Mouse (Mus musculus) frontal cortex, postnatal 36 days (tissue): ENCODE results near the gene Krtap11-1.
A peak's percentile ranks its signal among the peaks of the same experiment; 100 is the strongest.

Experiments
- DNase-seq, 2 experiments: peaks; one replicate each; pipeline ENCODE4 v3.0.0; 2022; ENCODE audit warnings: low spot score in 2 of 2

Gene Krtap11-1

DNA sequence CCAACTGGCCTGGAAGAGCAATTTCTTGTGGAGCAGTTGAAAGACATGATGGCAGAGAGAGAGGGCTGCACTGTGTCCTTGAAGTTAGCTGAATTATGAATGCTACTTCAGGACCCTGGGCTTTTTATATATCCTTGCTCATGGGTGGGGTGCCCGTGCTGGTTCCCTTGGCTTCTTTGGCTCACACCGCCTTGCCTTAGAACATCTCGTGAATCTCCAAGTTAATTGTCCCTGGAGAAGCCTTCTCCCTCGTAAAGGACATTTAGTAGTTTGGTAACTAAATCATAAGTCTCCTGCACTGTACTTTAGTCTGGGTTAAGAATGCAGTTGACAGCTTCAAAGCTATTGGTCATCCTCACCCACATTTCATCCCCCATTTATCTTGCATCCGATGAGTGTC is at the start of gene Krtap11-1:
Krtap11-1 (minus strand) TSS at position 101 of the 400 bp plus-strand sequence.
- DNase-seq, result no peak

DNA sequence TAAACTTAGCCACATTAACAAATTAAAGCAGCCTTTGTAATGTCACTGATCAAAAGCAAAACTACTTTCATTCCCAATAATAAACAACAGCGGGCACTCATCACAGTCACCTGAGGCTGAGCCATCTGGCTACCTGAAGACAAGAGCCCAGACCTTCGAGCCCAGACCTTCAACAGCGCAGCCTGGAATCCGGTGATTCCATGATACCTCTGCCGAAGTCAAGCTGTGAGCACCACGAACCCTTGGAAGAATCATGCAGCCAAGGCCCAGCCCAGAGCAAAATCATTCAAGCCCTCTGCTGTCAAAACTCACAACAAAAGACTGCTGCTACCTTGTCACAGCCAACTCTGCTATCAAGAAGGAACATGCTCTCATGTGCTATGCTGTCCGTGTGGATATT is 47.2 kb upstream of the Krtap11-1 start:
- no peak for DNase-seq

DNA sequence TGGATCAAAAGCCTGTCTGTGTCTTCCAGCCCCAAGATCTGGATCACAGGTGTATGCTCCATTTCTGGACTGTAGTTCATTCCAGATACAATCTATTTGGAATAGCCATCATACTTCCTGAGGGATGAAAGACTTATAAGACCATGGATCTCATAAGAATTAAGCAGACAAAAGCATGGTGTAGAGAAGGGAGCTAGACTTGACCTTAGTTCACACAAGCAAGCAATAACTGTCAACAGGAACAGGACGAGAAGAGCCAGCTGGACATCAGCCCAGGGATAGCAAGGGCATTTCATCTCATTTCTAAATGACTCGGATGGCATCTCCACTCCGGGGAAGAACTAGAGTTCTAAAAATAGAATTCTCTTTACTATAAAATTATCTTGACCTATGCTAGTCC is 46.3 kb upstream of the Krtap11-1 start:
- no peak for DNase-seq

- DNase-seq, result no peak
Measured at GRCm38 (mm10) chr16:89613726-89614125, 42.7 kb upstream of the Krtap11-1 start.

GRCm38 (mm10) chr16:89608791-89609185 is 37.8 kb upstream of the Krtap11-1 start:
- no peak for DNase-seq

GRCm38 (mm10) chr16:89608161-89608790 is 37.3 kb upstream of the Krtap11-1 start:
- no peak for DNase-seq

GRCm38 (mm10) chr16:89606951-89607350 is 36.0 kb upstream of the Krtap11-1 start:
- no peak for DNase-seq

DNA sequence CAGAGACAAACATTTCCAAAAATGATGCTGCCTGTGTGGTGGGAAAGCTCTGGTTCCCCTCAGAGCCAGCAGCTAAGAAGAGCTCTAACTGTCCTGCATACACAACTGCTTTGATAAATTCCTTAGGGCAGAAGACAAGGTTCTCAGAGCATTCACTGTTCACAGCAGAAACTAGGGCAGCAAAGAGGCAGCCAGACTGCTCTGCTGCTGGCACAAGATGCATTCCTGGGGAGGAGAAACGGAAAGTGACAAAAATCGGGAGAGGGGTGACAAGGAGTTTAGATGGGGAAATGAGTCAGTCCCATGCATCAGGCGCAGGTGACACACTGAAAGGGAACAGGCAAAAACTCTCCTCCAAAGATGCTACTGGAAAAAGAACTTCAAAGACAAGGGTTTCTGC is 16.2 kb upstream of the Krtap11-1 start:
- no peak for DNase-seq

DNA sequence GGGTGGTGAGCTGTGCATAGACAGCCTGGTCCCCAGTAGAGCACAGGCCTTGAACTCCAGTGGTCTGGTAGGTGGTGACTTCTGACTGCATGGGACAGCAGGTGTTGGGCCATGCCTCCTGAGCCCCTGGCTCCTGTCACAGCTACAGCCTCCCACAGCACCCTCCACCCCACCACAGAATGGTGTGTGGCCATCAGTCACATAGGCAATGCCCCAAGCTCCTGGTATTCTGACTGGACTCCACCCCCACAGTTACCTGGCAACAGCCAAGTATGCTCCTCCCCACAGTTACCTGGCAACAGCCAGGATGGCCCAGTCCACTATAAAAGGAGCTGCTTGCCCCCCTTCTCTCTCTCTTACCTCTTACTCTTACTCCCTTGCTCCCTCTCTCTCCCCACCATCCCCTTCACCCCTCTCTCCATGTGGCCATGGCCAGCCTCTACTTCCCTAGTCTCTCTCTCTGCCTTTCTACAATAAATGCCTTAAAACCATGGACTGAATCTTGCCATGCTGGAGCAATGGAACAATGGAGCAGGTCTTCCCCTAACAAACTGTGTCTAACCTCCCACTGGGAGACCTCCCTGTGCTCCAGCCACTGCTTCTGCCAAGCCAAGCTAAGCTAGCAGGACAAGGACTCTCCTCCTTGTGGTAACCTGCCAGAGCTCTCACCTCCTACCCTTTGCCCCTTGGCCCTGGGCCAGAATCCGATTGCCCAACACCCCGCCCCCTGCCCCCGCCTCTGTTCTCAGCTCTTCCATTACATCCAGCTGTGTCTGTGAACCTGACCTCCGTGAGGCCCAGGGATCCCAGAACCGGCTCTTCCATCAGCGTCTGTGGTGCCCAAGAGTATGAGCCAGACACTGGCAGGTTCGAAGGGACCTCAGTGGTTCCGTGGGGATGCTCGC is 14.9 kb upstream of the Krtap11-1 start:
- DNase-seq, result no peak

- DNase-seq, result no peak
Measured at GRCm38 (mm10) chr16:89581658-89582057, 10.7 kb upstream of the Krtap11-1 start.

DNA sequence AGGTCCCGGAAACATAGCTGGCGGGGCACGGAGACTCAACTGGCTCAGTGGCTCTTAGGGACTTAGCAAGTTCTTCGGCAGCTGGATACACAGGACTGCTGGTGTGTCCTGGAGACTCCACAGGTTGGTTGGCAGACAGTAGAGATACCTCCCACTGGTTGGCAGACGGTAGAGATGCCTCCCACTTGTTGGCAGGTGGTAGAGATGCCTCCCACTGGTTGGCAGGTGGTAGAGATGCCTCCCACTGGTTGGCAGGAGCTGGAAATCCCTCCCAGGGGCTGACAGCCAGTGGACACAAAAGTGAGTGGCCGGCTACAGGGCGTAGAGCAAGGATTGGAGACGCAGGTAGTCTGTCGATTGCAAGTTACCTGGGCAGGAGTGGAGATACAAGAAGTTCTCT is 467 bp downstream of the Krtap11-1 start:
- peak; percentile 68 to 76 for DNase-seq

DNA sequence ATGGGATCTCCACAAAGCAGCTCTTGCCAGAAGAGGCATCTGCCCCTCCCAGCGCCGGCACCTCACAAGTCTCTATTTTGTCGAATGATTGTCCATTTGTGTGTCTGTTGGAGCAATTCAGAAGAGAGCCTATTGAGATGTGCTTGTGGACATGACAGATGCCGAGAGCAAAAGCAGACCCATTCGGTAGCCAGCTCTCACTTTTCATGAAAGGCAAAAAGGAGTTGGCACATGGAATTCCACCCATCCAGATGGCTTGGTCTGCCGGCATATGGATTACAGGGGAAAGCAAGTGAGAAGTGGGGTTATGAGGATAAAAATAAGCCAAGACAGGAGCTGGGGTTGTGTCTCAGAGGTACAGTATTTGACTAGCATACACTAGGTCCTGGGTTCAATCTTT is 1.8 kb downstream of the Krtap11-1 start:
- DNase-seq, result peak; percentile 24 to 37

DNA sequence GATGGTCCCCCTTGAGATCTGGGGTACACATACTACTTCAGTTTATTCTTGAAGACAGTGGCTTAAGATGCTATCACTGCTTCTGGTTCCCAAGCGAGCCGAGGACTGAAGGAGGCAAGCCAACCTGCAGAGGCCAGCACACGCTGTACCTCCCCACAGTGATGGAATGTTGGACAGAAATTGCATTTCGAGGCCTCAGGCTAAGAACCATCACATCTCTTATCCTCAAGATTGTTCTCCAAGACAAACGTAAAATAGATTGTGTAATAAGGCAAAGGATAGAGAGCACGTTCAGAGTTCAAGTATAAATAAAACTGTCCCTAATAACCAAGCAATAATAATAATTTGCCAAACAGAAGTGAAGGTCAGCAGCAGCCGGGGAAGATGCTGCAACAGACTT is 2.8 kb downstream of the Krtap11-1 start:
- no peak for DNase-seq

DNA sequence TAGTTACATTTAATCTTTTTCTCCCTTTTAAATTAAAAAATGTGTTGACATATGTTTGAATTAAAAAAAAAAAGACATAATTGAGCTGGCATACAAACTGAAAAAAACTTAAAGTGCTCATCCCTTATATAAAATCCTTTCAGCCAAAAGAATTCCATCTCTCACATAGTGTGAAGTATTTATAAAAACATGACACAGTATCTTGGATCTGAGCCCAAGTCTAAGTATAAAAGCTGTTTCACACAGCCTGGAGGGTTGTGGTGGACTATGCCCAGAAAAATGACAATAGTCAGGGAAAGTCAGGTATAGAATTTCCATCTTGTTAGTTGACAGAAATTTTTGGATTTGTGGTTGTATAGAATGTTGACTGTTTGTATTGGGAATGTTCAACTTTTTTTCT is 20.7 kb downstream of the Krtap11-1 start:
- no peak for DNase-seq

DNA sequence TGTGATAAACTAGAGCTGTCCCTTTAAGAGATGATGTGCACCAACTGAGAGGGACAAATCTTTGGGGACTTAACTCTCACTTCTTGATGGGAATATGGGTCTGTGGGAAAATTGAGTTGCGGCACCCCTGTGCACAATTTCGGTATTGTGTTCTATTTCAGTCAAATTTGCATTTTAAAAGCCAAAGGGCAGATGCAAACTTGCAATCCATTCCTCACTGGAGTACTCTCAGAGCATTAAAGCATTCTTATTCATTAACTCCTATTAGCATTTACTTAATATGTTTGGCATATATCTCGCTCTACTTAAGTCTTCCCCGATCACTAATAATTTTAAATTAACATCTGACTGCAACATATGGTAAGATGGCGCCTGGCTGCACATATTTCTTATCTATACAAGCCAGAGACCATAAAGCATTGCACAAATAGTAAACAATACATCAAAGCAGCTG is 32.9 kb downstream of the Krtap11-1 start:
- no peak for DNase-seq

DNA sequence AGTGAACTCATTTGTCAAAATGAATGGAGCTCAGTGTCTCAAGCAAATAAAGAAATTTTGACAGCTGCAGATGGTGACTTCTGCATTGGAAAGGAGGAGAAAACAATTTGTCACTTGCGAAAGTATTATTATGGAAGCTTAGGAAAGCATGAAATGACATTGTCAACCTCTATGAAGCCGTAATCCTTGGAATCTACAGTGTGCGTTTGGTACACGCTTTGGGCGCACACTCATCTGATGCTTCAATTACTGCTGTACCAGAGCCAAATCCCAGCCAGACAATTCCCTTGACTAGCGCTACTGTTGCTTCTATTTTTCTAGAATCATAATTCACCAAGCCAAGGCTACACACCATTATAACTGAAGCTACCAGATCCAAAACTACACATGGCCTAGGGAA is 33.6 kb downstream of the Krtap11-1 start:
- DNase-seq, result no peak

- DNase-seq, result peak; percentile 15 to 22
Measured at GRCm38 (mm10) chr16:89530547-89530946, 40.4 kb downstream of the Krtap11-1 start.

- no peak for DNase-seq
Measured at GRCm38 (mm10) chr16:89529846-89530245, 41.1 kb downstream of the Krtap11-1 start.

DNA sequence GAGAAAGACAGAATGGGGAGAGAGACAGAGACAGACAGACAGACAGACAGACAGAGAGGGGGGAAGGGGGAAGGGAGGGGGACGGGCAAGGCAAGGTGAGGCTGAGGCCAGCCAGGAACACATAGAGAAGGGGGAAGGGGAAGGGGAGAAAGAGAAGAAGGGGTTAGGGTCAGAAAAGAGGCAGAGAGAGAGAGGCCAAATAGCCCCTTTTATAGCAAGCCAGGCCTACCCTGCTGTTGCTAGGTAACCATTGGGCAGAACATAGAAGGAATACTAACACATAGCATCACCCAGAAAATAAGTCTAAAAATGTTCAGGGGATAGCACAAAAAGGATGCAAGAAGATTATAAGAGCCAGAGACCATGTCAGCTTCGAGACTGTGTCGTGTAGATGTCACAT is 42.6 kb downstream of the Krtap11-1 start:
- no peak for DNase-seq

DNA sequence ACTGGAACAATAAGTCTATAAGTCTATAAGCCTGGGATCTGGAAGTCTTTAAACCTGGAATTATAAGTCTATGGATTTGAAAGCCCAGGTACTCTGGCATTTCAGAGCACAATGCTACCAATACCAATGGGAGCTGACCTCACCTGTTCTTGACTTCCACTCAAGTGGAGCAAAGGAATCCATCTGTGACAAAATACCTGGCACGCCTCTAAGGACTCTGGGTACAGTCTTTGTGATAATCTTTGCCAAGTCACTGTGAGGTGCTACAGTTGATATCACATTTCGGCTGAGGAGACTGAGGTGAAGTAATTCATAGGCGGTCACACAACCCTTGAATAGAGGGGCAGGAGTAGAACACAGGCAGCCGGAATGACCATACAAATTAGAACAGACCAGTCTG is 50.0 kb downstream of the Krtap11-1 start:
- no peak for DNase-seq

DNA sequence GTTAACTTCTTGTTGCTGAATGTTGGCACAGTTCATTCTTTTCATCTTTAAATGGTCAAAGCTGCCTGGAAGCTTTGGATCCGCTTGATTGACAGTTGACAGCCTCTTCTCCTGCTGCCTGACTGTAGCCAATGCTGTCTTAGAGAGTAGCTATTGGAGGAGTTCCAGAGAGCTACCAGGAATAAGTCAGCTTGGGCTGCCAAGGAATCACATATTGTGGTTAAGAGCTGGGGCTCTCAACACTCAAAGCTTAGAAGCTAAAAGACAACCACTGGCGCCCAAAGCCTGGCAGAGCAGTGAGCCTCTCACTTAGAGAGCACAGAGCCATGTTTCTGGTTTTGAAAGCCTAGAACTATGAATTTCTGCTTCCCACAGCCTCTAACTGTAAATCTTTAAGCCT is 50.4 kb downstream of the Krtap11-1 start:
- no peak for DNase-seq
